Mouse (Mus musculus) embryonic facial prominence, embryonic 15.5 days (tissue): ENCODE measurements around the gene Stard7. TPM values are rescaled to one million over a fixed set of nuclear protein-coding genes. Genes with fewer than 3 reads are reported as not detected.

Experiments
- ATAC-seq: fragments of 200-750 bp; cut with Nextera tagmentation; 2 replicates; pipeline ENCODE4 v1.8.0; 2017; ENCODE audit warnings: low read depth, moderate TSS enrichment; ENCODE audit not compliant: insufficient number of reproducible peaks, low FRiP score, low TSS enrichment
- H3K27ac ChIP-seq: fragments of 300-500 bp; sonication (generic); replicated peaks from 2 replicates; pipeline ENCODE4 v1.5.1; 2015; ENCODE audit warnings: mild to moderate bottlenecking, inconsistent platforms
- H3K27me3 ChIP-seq: fragments of 300-500 bp; sonication (generic); 2 replicates; pipeline ENCODE4 v1.6.1; 2015; ENCODE audit warnings: inconsistent platforms
- H3K36me3 ChIP-seq: fragments of 300-500 bp; sonication (generic); 2 replicates; pipeline ENCODE4 v1.6.1; 2015; ENCODE audit warnings: mild to moderate bottlenecking, inconsistent platforms
- H3K4me1 ChIP-seq: fragments of 300-500 bp; sonication (generic); 2 replicates; pipeline ENCODE4 v1.6.1; 2015; ENCODE audit warnings: inconsistent platforms
- H3K4me2 ChIP-seq: fragments of 300-500 bp; sonication (generic); replicated peaks from 2 replicates; pipeline ENCODE4 v1.6.1; 2015; ENCODE audit warnings: mild to moderate bottlenecking, inconsistent platforms
- H3K4me3 ChIP-seq: fragments of 300-500 bp; sonication (generic); replicated peaks from 2 replicates; pipeline ENCODE4 v1.5.1; 2015; ENCODE audit warnings: mild to moderate bottlenecking, inconsistent platforms
- H3K9ac ChIP-seq: fragments of 300-500 bp; sonication (generic); 2 replicates; pipeline ENCODE4 v1.6.1; 2015; ENCODE audit warnings: inconsistent platforms
- H3K9me3 ChIP-seq: fragments of 300-500 bp; sonication (generic); replicated peaks from 2 replicates; pipeline ENCODE4 v1.6.1; 2016; ENCODE audit warnings: inconsistent platforms
- WGBS: fragments of 180-500 bp; shearing (Covaris S2); methylation state at CpG from one replicate; pipeline ENCODE4 v1.1.7; 2015; 5-methylcytosine and 5-hydroxymethylcytosine counted together
- polyA plus RNA-seq: library from polyadenylated mRNA; unstranded; fragments of >200 nt; fragmentation: Nextera tagmentation; extraction: Ambion mirVana; gene quantifications from 2 replicates; pipeline ENCODE4 v1.2.1, GENCODE M21; 2015

Gene Stard7
- polyA plus RNA-seq, 1 experiment from 2014 or later: 63.5 TPM

GRCm38 (mm10) chr2:127310685-127311084, 40.7 kb downstream of the Stard7 start:
- no peaks in the 10 kb centered on the region for H3K27me3 ChIP-seq
- H3K36me3 ChIP-seq: no peaks in the 10 kb centered on the region
- ATAC-seq: no peak
- H3K9ac ChIP-seq: no peak overlapping the region
- H3K27ac ChIP-seq: no peak overlapping the region
- no peaks in the 10 kb centered on the region for H3K9me3 ChIP-seq
- H3K4me1 ChIP-seq: no peaks in the 10 kb centered on the region
- no peak overlapping the region for H3K4me3 ChIP-seq
- WGBS: 91% methylated on average over 7 of the region's 7 CpGs
- H3K4me2 ChIP-seq: no peak overlapping the region

DNA sequence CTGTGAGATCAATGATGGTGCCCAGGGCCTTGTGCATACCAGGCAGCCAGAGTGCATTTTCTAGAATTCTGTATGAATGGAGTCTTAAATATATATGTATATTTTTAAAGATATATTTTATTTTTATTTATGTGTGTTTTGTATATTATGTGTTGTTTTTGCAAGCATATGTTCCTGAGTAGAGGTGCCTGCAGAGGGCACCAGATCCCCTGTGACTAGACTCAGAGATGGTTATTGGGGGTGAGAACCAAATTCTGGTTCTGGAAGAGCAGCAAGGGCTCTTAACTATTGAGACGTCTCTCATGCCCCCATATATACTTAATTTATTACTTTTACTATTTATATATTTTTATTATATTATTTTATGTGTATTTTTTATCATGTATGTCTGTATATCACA, 41.2 kb downstream of the Stard7 start:
- Histone ChIP-seq H3K36me3 (no peaks in the 10 kb centered on the region), H3K4me1 (no peaks in the 10 kb centered on the region), H3K9ac (no peak overlapping the region), H3K27ac (no peak overlapping the region), H3K4me2 (no peak overlapping the region), H3K27me3 (no peaks in the 10 kb centered on the region), H3K4me3 (no peak overlapping the region), H3K9me3 (no peaks in the 10 kb centered on the region)
- 95% methylated on average over 1 of the region's 1 CpGs for WGBS
- no peak for ATAC-seq

DNA sequence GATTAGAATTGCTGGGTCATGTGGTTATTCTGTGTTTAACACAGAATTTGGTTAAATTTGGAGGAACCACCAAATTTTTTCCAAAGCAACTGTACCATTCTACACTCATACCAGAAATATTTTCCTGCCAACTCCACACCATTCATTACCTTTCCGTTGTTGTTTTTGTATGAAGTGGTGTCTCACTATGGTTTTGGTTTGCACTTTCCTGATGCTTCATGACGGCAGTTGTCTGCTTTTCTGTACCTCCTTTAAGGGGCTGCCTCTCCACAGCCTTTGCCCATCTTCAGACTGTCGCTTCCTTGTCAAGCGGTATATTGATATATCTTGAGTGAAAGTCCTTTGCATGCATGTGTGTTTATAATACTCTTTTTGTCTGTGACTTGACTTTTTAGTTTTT, 42.8 kb downstream of the Stard7 start:
- 94% methylated on average over 4 of the region's 4 CpGs for WGBS
- no peak overlapping the region for H3K27ac ChIP-seq
- no peaks in the 10 kb centered on the region for H3K27me3 ChIP-seq
- no peak for ATAC-seq
- H3K4me1 ChIP-seq: no peaks in the 10 kb centered on the region
- no peak overlapping the region for H3K4me3 ChIP-seq
- no peak overlapping the region for H3K4me2 ChIP-seq
- no peak overlapping the region for H3K9ac ChIP-seq
- H3K36me3 ChIP-seq: no peaks in the 10 kb centered on the region
- no peaks in the 10 kb centered on the region for H3K9me3 ChIP-seq

DNA sequence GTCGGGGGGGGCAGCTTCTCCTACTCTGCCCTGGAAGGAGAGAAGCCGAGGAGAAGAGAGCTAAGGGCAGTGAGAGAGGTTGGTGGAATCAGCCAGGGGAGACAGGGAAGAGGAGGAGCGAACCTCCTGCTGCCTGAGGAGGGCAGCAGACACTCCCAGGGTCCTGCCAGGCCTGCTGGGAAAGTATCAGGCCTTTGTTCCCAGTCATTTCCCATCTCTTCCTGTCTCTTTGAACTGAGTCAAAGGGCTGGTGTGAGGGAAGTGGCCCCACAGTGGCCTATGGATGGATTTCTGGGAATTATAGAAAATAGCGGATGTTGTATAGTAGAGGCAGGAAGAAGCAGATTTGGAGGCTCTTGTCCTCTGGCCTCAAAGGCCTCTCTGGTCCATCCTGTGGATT, 43.9 kb downstream of the Stard7 start:
- no peaks in the 10 kb centered on the region for H3K27me3 ChIP-seq
- H3K36me3 ChIP-seq: no peaks in the 10 kb centered on the region
- no peak overlapping the region for H3K9ac ChIP-seq
- whole genome bisulfite sequencing: 59% methylated on average over 4 of the region's 4 CpGs
- no peak overlapping the region for H3K27ac ChIP-seq
- no peaks in the 10 kb centered on the region for H3K4me1 ChIP-seq
- H3K4me3 ChIP-seq: no peak overlapping the region
- H3K4me2 ChIP-seq: no peak overlapping the region
- no peak for ATAC-seq
- no peaks in the 10 kb centered on the region for H3K9me3 ChIP-seq

GRCm38 (mm10) chr2:127314467-127315154, 44.6 kb downstream of the Stard7 start:
- 69% methylated on average over 6 of the region's 6 CpGs for whole genome bisulfite sequencing
- Histone ChIP-seq H3K4me2 (no peak overlapping the region), H3K4me3 (no peak overlapping the region), H3K27me3 (no peaks in the 10 kb centered on the region), H3K4me1 (no peaks in the 10 kb centered on the region), H3K36me3 (no peaks in the 10 kb centered on the region), H3K27ac (no peak overlapping the region), H3K9me3 (no peaks in the 10 kb centered on the region), H3K9ac (no peak overlapping the region)
- no peak for ATAC-seq

- Histone ChIP-seq H3K36me3 (no peaks in the 10 kb centered on the region), H3K9me3 (no peaks in the 10 kb centered on the region), H3K9ac (no peak overlapping the region), H3K27ac (no peak overlapping the region), H3K4me2 (no peak overlapping the region), H3K4me1 (no peaks in the 10 kb centered on the region), H3K4me3 (no peak overlapping the region), H3K27me3 (no peaks in the 10 kb centered on the region)
- no peak for ATAC-seq
- WGBS: 92% methylated on average over 1 of the region's 1 CpGs
These were observed 45.1 kb downstream of the Stard7 start for GRCm38 (mm10) chr2:127315155-127315470.

- no peaks in the 10 kb centered on the region for H3K27me3 ChIP-seq
- 69% methylated on average over 5 of the region's 5 CpGs for WGBS
- no peaks in the 10 kb centered on the region for H3K4me1 ChIP-seq
- no peak overlapping the region for H3K4me2 ChIP-seq
- no peaks in the 10 kb centered on the region for H3K36me3 ChIP-seq
- H3K9ac ChIP-seq: no peak overlapping the region
- no peak overlapping the region for H3K27ac ChIP-seq
- no peak overlapping the region for H3K4me3 ChIP-seq
- no peaks in the 10 kb centered on the region for H3K9me3 ChIP-seq
- no peak for ATAC-seq
These were observed 46.4 kb downstream of the Stard7 start for GRCm38 (mm10) chr2:127316431-127316830.

GRCm38 (mm10) chr2:127318136-127318535, 48.1 kb downstream of the Stard7 start:
- 86% methylated on average over 4 of the region's 4 CpGs for WGBS

GRCm38 (mm10) chr2:127319071-127319470, 49.1 kb downstream of the Stard7 start:
- H3K4me2 ChIP-seq: no peak overlapping the region

More at GRCm38 (mm10) chr2:127318136-127318535, 48.1 kb downstream of the Stard7 start:
- Histone ChIP-seq H3K4me3 (no peak overlapping the region), H3K4me2 (no peak overlapping the region), H3K4me1 (0 out of 2 replicates have a peak, but pooled peaks cover 3% of the 10 kb centered on the region), H3K36me3 (no peaks in the 10 kb centered on the region), H3K9ac (no peak overlapping the region), H3K27me3 (no peaks in the 10 kb centered on the region), H3K9me3 (no peaks in the 10 kb centered on the region), H3K27ac (no peak overlapping the region)
- ATAC-seq: no peak

GRCm38 (mm10) chr2:127322671-127323285, 52.8 kb downstream of the Stard7 start:
- no peaks in the 10 kb centered on the region for H3K27me3 ChIP-seq
- no peak overlapping the region for H3K9ac ChIP-seq
- no peak overlapping the region for H3K4me3 ChIP-seq
- no peaks in the 10 kb centered on the region for H3K9me3 ChIP-seq
- H3K4me2 ChIP-seq: no peak overlapping the region
- 0 out of 2 replicates have a peak, but pooled peaks cover 3% of the 10 kb centered on the region for H3K4me1 ChIP-seq
- WGBS: 63% methylated on average over 6 of the region's 6 CpGs
- no peak for ATAC-seq
- no peaks in the 10 kb centered on the region for H3K36me3 ChIP-seq
- H3K27ac ChIP-seq: no peak overlapping the region

More at GRCm38 (mm10) chr2:127319071-127319470, 49.1 kb downstream of the Stard7 start:
- Histone ChIP-seq H3K4me1 (0 out of 2 replicates have a peak, but pooled peaks cover 3% of the 10 kb centered on the region), H3K36me3 (no peaks in the 10 kb centered on the region), H3K27ac (no peak overlapping the region), H3K9ac (no peak overlapping the region), H3K9me3 (no peaks in the 10 kb centered on the region), H3K27me3 (no peaks in the 10 kb centered on the region), H3K4me3 (no peak overlapping the region)
- no peak for ATAC-seq
- 69% methylated on average over 4 of the region's 4 CpGs for WGBS

DNA sequence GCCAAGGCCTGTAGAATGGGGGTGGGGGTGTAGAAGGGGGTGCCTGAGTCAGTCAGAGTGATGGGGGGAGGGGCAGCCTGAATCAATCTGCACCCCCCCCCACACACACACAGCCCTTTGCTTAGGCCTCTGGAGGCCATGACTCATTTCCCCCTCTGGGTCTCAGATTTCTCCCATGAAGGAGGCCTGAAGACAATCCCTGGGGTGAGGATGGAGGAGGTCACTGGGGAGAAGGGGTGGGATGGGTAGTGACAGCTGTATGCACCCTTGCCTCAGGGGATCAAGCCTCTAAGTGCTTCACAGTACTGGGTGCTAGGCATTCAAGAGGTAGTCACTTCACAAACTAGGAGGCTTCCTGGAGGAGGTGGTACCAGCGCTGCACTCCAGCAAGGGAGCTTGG, 53.6 kb downstream of the Stard7 start:
- 87% methylated on average over 1 of the region's 1 CpGs for WGBS
- no peak overlapping the region for H3K9ac ChIP-seq

GRCm38 (mm10) chr2:127324456-127324855, 54.4 kb downstream of the Stard7 start:
- H3K9me3 ChIP-seq: no peaks in the 10 kb centered on the region
- H3K4me2 ChIP-seq: no peak overlapping the region
- no peak overlapping the region for H3K4me3 ChIP-seq
- H3K27ac ChIP-seq: no peak overlapping the region
- H3K27me3 ChIP-seq: no peaks in the 10 kb centered on the region
- ATAC-seq: no peak
- H3K9ac ChIP-seq: no peak overlapping the region
- H3K36me3 ChIP-seq: no peaks in the 10 kb centered on the region
- H3K4me1 ChIP-seq: 0 out of 2 replicates have a peak, but pooled peaks cover 3% of the 10 kb centered on the region
- 65% methylated on average over 7 of the region's 7 CpGs for WGBS

More for the DNA sequence above, 53.6 kb downstream of the Stard7 start:
- H3K4me1 ChIP-seq: 0 out of 2 replicates have a peak, but pooled peaks cover 3% of the 10 kb centered on the region
- no peaks in the 10 kb centered on the region for H3K36me3 ChIP-seq
- H3K4me3 ChIP-seq: no peak overlapping the region
- no peak overlapping the region for H3K4me2 ChIP-seq
- H3K27ac ChIP-seq: no peak overlapping the region
- ATAC-seq: no peak
- H3K27me3 ChIP-seq: no peaks in the 10 kb centered on the region
- no peaks in the 10 kb centered on the region for H3K9me3 ChIP-seq
